Mouse (Mus musculus) lung, postnatal 0 days (tissue): ENCODE data around the gene Pgc.

Experiments used
- CTCF ChIP-seq: IDR thresholded peaks from 2 replicates; pipeline ENCODE4 v1.5.1; 2016; ENCODE audit warnings: antibody characterized with exemption, mild to moderate bottlenecking
- EP300 ChIP-seq: IDR thresholded peaks from 2 replicates; pipeline ENCODE4 v1.6.1; 2016; ENCODE audit warnings: antibody characterized with exemption, mild to moderate bottlenecking, control low read depth

GRCm38 (mm10) chr17:47767456-47768141 lies 41.0 kb downstream of the Pgc start:
- TF ChIP-seq CTCF (no peak), EP300 (no peak)
